Mouse (Mus musculus) megakaryocyte, embryonic 14.5 days (primary cell): ENCODE measurements around the gene Trpc7.

Experiments used
- FLI1 ChIP-seq: IDR thresholded peaks from 2 replicates; pipeline ENCODE4 v1.6.1; 2012; ENCODE audit warnings: low read length, inconsistent platforms, mixed read lengths
- GATA1 ChIP-seq: IDR thresholded peaks from 3 replicates; pipeline ENCODE4 v1.6.1; 2012; ENCODE audit warnings: mixed read lengths, low read length, inconsistent platforms, borderline replicate concordance

GRCm38 (mm10) chr13:56765284-56766032 lies 130.3 kb downstream of the Trpc7 start:
- TF ChIP-seq GATA1, result no peak
- no peak for TF ChIP-seq FLI1
